Mouse (Mus musculus): ENCODE data around the gene Padi1.

DNA sequence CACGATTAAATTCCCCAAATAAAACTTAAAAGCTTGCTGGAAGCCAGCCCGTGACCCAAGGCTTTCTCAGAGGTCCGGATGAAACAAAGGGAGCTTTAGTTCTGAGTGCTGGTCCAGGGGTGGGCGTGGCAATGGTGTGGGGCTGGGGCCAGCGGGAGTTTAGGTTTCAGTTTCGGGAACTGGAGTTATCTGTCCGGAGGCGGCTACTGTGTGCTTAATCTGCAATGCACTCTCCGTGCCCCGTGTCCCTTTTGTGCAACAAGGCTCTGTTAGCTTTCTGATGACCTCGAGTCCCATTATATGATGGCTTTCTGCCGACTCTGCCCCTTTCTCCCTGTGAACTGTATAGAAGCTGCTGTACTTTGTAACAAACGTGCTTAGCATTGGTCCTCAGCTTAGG lies 75.1 kb downstream of the Padi1 start:
- no peak for TF ChIP-seq EP300 (IDR thresholded peaks at IDR 0.05)
- no peak for TF ChIP-seq CTCF (IDR thresholded peaks at IDR 0.05)
